Mouse (Mus musculus) E14TG2a.4 (cell line): Measurements from ENCODE around the gene 4930451I11Rik.

Experiments
- CTCF ChIP-seq: conservative IDR thresholded peaks from 2 replicates; pipeline ENCODE4 v1.5.1; 2014; ENCODE audit warnings: low read length
- NANOG ChIP-seq: IDR thresholded peaks from 2 replicates; pipeline ENCODE4 v1.6.1; 2014; ENCODE audit warnings: borderline replicate concordance, low read length, mixed read lengths

DNA sequence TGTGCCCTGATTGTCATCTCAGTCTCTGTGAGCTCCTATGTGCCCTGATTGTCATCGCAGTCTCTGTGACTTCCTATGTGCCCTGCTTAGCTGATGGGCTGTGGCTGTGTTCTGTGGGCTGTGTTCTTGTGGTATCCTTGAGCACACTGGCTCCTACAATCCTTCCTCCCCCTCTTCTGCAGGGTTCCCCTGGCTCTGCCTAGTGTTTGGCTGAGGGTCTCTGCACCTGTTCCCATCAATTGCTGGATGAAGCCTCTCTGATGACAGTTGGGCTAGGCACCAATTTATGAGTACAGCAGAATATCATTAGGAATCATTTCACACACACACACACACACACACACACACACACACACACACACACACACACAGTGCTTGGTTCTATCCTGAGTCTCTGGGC is 1.9 kb upstream of the 4930451I11Rik start:
- no peak for TF ChIP-seq CTCF
- no peak for TF ChIP-seq NANOG
